Mouse (Mus musculus) heart, embryonic 13.5 days (tissue): ENCODE measurements around the gene Atrip. TPM values are rescaled to one million over a fixed set of nuclear protein-coding genes. Genes with fewer than 3 reads are reported as not detected.

Source experiments
- ATAC-seq: fragments of 200-750 bp; cut with Nextera tagmentation; 2 replicates; pipeline ENCODE4 v1.8.0; 2017; ENCODE audit warnings: moderate TSS enrichment; ENCODE audit not compliant: insufficient number of reproducible peaks, low FRiP score, low TSS enrichment; ENCODE audit errors: extremely low read depth
- H3K27ac ChIP-seq: fragments of 300-500 bp; sonication (generic); replicated peaks from 2 replicates; pipeline ENCODE4 v1.5.1; 2015; ENCODE audit warnings: moderate library complexity, mild to moderate bottlenecking, inconsistent platforms
- H3K27me3 ChIP-seq: fragments of 300-500 bp; sonication (generic); replicated peaks from 2 replicates; pipeline ENCODE4 v1.6.1; 2015; ENCODE audit warnings: mild to moderate bottlenecking, inconsistent platforms
- H3K36me3 ChIP-seq: fragments of 300-500 bp; sonication (generic); 2 replicates; pipeline ENCODE4 v1.6.1; 2015; ENCODE audit warnings: mild to moderate bottlenecking, inconsistent platforms
- H3K4me1 ChIP-seq: fragments of 300-500 bp; sonication (generic); 2 replicates; pipeline ENCODE4 v1.6.1; 2015; ENCODE audit warnings: inconsistent platforms
- H3K4me2 ChIP-seq: fragments of 300-500 bp; sonication (generic); 2 replicates; pipeline ENCODE4 v1.6.1; 2015; ENCODE audit warnings: inconsistent platforms, mild to moderate bottlenecking, moderate library complexity
- H3K4me3 ChIP-seq: fragments of 300-500 bp; sonication (generic); 2 replicates; pipeline ENCODE4 v1.5.1; 2015; ENCODE audit warnings: moderate library complexity, mild to moderate bottlenecking, inconsistent platforms
- H3K9ac ChIP-seq: fragments of 300-500 bp; sonication (generic); 2 replicates; pipeline ENCODE4 v1.6.1; 2015; ENCODE audit warnings: inconsistent platforms, mild to moderate bottlenecking, moderate library complexity
- H3K9me3 ChIP-seq: fragments of 300-500 bp; sonication (generic); 2 replicates; pipeline ENCODE4 v1.6.1; 2016; ENCODE audit warnings: inconsistent platforms
- WGBS: fragments of 180-500 bp; shearing (Covaris S2); methylation state at CpG from one replicate; pipeline ENCODE4 v1.1.7; 2015; ENCODE audit warnings: mixed read lengths; 5-methylcytosine and 5-hydroxymethylcytosine counted together
- polyA plus RNA-seq: library from polyadenylated mRNA; unstranded; fragments of >200 nt; fragmentation: Nextera tagmentation; extraction: Ambion mirVana; gene quantifications from 2 replicates; pipeline ENCODE4 v1.2.1, GENCODE M21; 2015

Atrip gene
- polyA plus RNA-seq, 1 experiment from 2014 or later = 16.6 TPM

- 13% methylated on average over 2 of the region's 2 CpGs for WGBS
- no peak overlapping the region for H3K4me2 ChIP-seq
- H3K27ac ChIP-seq = no peak overlapping the region
- H3K27me3 ChIP-seq = no peaks in the 10 kb centered on the region
- no peaks in the 10 kb centered on the region for H3K9me3 ChIP-seq
- peaks cover 23% of the 10 kb centered on the region for H3K36me3 ChIP-seq
- H3K4me3 ChIP-seq = no peak overlapping the region
- no peak overlapping the region for H3K9ac ChIP-seq
- peaks cover 29% of the 10 kb centered on the region for H3K4me1 ChIP-seq
- ATAC-seq = no peak
Observed at GRCm38 (mm10) chr9:109084922-109085321, 11.0 kb upstream of the Atrip start.

- Histone ChIP-seq H3K36me3 (peaks cover 30% of the 10 kb centered on the region), H3K9ac (peak within 1 kb of the TSS; percentile 96), H3K27me3 (no peaks in the 10 kb centered on the region), H3K4me3 (peak within 1 kb of the TSS; percentile 89), H3K4me2 (peak within 1 kb of the TSS; percentile 90), H3K9me3 (no peaks in the 10 kb centered on the region), H3K4me1 (peaks cover 21% of the 10 kb centered on the region), H3K27ac (peak within 1 kb of the TSS; percentile 82)
- WGBS = under 1% methylated on average over 37 of the region's 37 CpGs
- ATAC-seq = peak; percentile 94
Observed at GRCm38 (mm10) chr9:109082124-109082800, 8.3 kb upstream of the Atrip start, which contains the start of the genes Ccdc51 and Tma7. Gene Ccdc51, plus strand, starts transcription at chr9:109082493. Gene Tma7, minus strand, starts transcription at chr9:109082587.

- Histone ChIP-seq H3K27ac (peak overlapping the region; percentile 82), H3K9ac (peak overlapping the region; percentile 96), H3K27me3 (no peaks in the 10 kb centered on the region), H3K4me3 (peak overlapping the region; percentile 89), H3K4me1 (peaks cover 20% of the 10 kb centered on the region), H3K9me3 (no peaks in the 10 kb centered on the region), H3K36me3 (peaks cover 30% of the 10 kb centered on the region), H3K4me2 (peak overlapping the region; percentile 90)
- WGBS = 3% methylated on average over 11 of the region's 11 CpGs
- ATAC-seq = no peak
Observed at GRCm38 (mm10) chr9:109081749-109082123, 7.8 kb upstream of the Atrip start.

GRCm38 (mm10) chr9:109080516-109080915, 6.6 kb upstream of the Atrip start:
- Histone ChIP-seq H3K9me3 (no peaks in the 10 kb centered on the region), H3K4me1 (peaks cover 20% of the 10 kb centered on the region), H3K27me3 (no peaks in the 10 kb centered on the region), H3K27ac (no peak overlapping the region), H3K4me3 (peak overlapping the region; percentile 8; the same call in 1 of the 2 replicates), H3K36me3 (peaks cover 30% of the 10 kb centered on the region), H3K9ac (no peak overlapping the region), H3K4me2 (peak overlapping the region; percentile 90)
- no peak for ATAC-seq
- 85% methylated on average over 3 of the region's 3 CpGs for WGBS

GRCm38 (mm10) chr9:109068095-109068735, 5.7 kb downstream of the Atrip start:
- 90% methylated on average over 3 of the region's 3 CpGs for WGBS
- H3K27ac ChIP-seq = no peak overlapping the region
- H3K9me3 ChIP-seq = no peaks in the 10 kb centered on the region
- no peak overlapping the region for H3K9ac ChIP-seq
- H3K4me1 ChIP-seq = peaks cover 14% of the 10 kb centered on the region
- no peak overlapping the region for H3K4me3 ChIP-seq
- no peak for ATAC-seq
- no peak overlapping the region for H3K4me2 ChIP-seq
- H3K36me3 ChIP-seq = peaks cover 86% of the 10 kb centered on the region
- H3K27me3 ChIP-seq = no peaks in the 10 kb centered on the region

- WGBS = 82% methylated on average over 5 of the region's 5 CpGs
- no peaks in the 10 kb centered on the region for H3K27me3 ChIP-seq
- peaks cover 85% of the 10 kb centered on the region for H3K36me3 ChIP-seq
- no peak for ATAC-seq
- no peak overlapping the region for H3K4me3 ChIP-seq
- H3K4me2 ChIP-seq = no peak overlapping the region
- no peaks in the 10 kb centered on the region for H3K9me3 ChIP-seq
- H3K27ac ChIP-seq = no peak overlapping the region
- peaks cover 21% of the 10 kb centered on the region for H3K4me1 ChIP-seq
- no peak overlapping the region for H3K9ac ChIP-seq
Observed at GRCm38 (mm10) chr9:109060898-109061295, 13.0 kb downstream of the Atrip start.

- peaks cover 24% of the 10 kb centered on the region for H3K4me1 ChIP-seq
- no peak for ATAC-seq
- WGBS = 88% methylated on average over 16 of the region's 16 CpGs
- H3K27me3 ChIP-seq = no peaks in the 10 kb centered on the region
- no peak overlapping the region for H3K4me2 ChIP-seq
- no peak overlapping the region for H3K4me3 ChIP-seq
- H3K36me3 ChIP-seq = peaks cover 81% of the 10 kb centered on the region
- H3K9me3 ChIP-seq = no peaks in the 10 kb centered on the region
- peak overlapping the region; percentile 85 for H3K27ac ChIP-seq
- H3K9ac ChIP-seq = peak overlapping the region; percentile 77; the same call in 1 of the 2 replicates
Observed at GRCm38 (mm10) chr9:109060184-109060897, 13.6 kb downstream of the Atrip start.

GRCm38 (mm10) chr9:109059136-109059903, 14.6 kb downstream of the Atrip start, which contains the start of gene Trex1:
Gene Trex1, minus strand, starts transcription at chr9:109059734.
- H3K27ac ChIP-seq = peak within 1 kb of the TSS; percentile 85
- peaks cover 71% of the 10 kb centered on the region for H3K36me3 ChIP-seq
- H3K4me2 ChIP-seq = peak within 1 kb of the TSS; percentile 70
- H3K27me3 ChIP-seq = no peaks in the 10 kb centered on the region
- WGBS = 10% methylated on average over 15 of the region's 15 CpGs
- H3K9ac ChIP-seq = peak within 1 kb of the TSS; percentile 77
- peak within 1 kb of the TSS; percentile 47 for H3K4me3 ChIP-seq
- H3K9me3 ChIP-seq = no peaks in the 10 kb centered on the region
- H3K4me1 ChIP-seq = peaks cover 32% of the 10 kb centered on the region
- ATAC-seq = peak; percentile 73

- 87% methylated on average over 19 of the region's 19 CpGs for WGBS
- peak overlapping the region; percentile 47 for H3K4me3 ChIP-seq
- H3K4me2 ChIP-seq = peak overlapping the region; percentile 70
- H3K27me3 ChIP-seq = no peaks in the 10 kb centered on the region
- no peak for ATAC-seq
- peaks cover 34% of the 10 kb centered on the region for H3K4me1 ChIP-seq
- peaks cover 62% of the 10 kb centered on the region for H3K36me3 ChIP-seq
- H3K9ac ChIP-seq = peak overlapping the region; percentile 77
- peak overlapping the region; percentile 85; the same call in 1 of the 2 replicates for H3K27ac ChIP-seq
- H3K9me3 ChIP-seq = no peaks in the 10 kb centered on the region
Observed at GRCm38 (mm10) chr9:109058006-109058765, 15.7 kb downstream of the Atrip start.

GRCm38 (mm10) chr9:109057543-109057942, 16.4 kb downstream of the Atrip start:
- Histone ChIP-seq H3K36me3 (peaks cover 62% of the 10 kb centered on the region), H3K9me3 (no peaks in the 10 kb centered on the region), H3K27ac (no peak overlapping the region), H3K9ac (peak overlapping the region; percentile 15; the same call in 1 of the 2 replicates), H3K4me1 (peaks cover 34% of the 10 kb centered on the region), H3K4me3 (no peak overlapping the region), H3K27me3 (no peaks in the 10 kb centered on the region), H3K4me2 (no peak overlapping the region)
- ATAC-seq = no peak
- WGBS = 89% methylated on average over 5 of the region's 5 CpGs
